Mouse (Mus musculus) adrenal gland, postnatal 4 days (tissue): Measurements from ENCODE around the gene Cep295nl. TPM values are rescaled to one million over a fixed set of nuclear protein-coding genes. Genes with fewer than 3 reads are reported as not detected.
A peak's percentile ranks its signal among the peaks of the same experiment; 100 is the strongest.
"Not testable (repeated sequence)": the region's sequence is repeated elsewhere in the genome, so short reads cannot be mapped to it uniquely, and the experiment has no call there.

Experiments used
- DNase-seq, 2 experiments: peaks; one replicate each; pipeline ENCODE4 v3.0.0; 2021 to 2022; ENCODE audit warnings: low spot score in 2 of 2, mixed read lengths in 2 of 2
- total RNA-seq, 2 experiments: library from RNA; stranded (reverse); gene quantifications; 2 replicates each; pipeline ENCODE4 v1.2.3; 2021

The Cep295nl gene
- total RNA-seq, 2 experiments from 2014 or later = 1.4 to 2.1 TPM

- no peak for DNase-seq
Measured at GRCm38 (mm10) chr11:118322647-118323046, 19.7 kb downstream of the Cep295nl start.

GRCm38 (mm10) chr11:118321971-118322370, 20.3 kb downstream of the Cep295nl start:
- DNase-seq = no peak

- DNase-seq = no peak
Measured at GRCm38 (mm10) chr11:118321500-118321899, 20.8 kb downstream of the Cep295nl start.

GRCm38 (mm10) chr11:118318678-118319077, 23.6 kb downstream of the Cep295nl start:
- DNase-seq = no peak

GRCm38 (mm10) chr11:118317129-118317528, 25.2 kb downstream of the Cep295nl start:
- peak in 1 of 2 experiments; percentile 20 for DNase-seq

- no peak for DNase-seq
Measured at GRCm38 (mm10) chr11:118316231-118316806, 26.0 kb downstream of the Cep295nl start.

GRCm38 (mm10) chr11:118312132-118312723, 30.1 kb downstream of the Cep295nl start:
- no peak for DNase-seq

GRCm38 (mm10) chr11:118307962-118308361, 34.3 kb downstream of the Cep295nl start:
- DNase-seq = not testable (repeated sequence)

GRCm38 (mm10) chr11:118303959-118304358, 38.3 kb downstream of the Cep295nl start:
- DNase-seq = not testable (repeated sequence)

- DNase-seq = no peak
Measured at GRCm38 (mm10) chr11:118298810-118299209, 43.5 kb downstream of the Cep295nl start.

- no peak for DNase-seq
Measured at GRCm38 (mm10) chr11:118297967-118298366, 44.3 kb downstream of the Cep295nl start.

GRCm38 (mm10) chr11:118295026-118295425, 47.3 kb downstream of the Cep295nl start:
- DNase-seq = no peak

- no peak for DNase-seq
Measured at GRCm38 (mm10) chr11:118292671-118293070, 49.6 kb downstream of the Cep295nl start.

- peak; percentile 96 for DNase-seq
Measured at GRCm38 (mm10) chr11:118289999-118290889, 52.1 kb downstream of the Cep295nl start, which contains the start of gene Usp36. Usp36 (minus strand) TSS chr11:118290244.

GRCm38 (mm10) chr11:118289562-118289961, 52.7 kb downstream of the Cep295nl start:
- DNase-seq = no peak

- no peak for DNase-seq
Measured at GRCm38 (mm10) chr11:118289037-118289511, 53.2 kb downstream of the Cep295nl start.

- no peak for DNase-seq
Measured at GRCm38 (mm10) chr11:118287573-118287972, 54.7 kb downstream of the Cep295nl start.

GRCm38 (mm10) chr11:118286434-118286833, 55.9 kb downstream of the Cep295nl start:
- DNase-seq = no peak

- no peak for DNase-seq
Measured at GRCm38 (mm10) chr11:118285791-118286190, 56.5 kb downstream of the Cep295nl start.
